Mouse (Mus musculus) mouse embryonic stem cell (cell line): ENCODE measurements around the gene Edem2.

Source experiments
- in situ Hi-C, 2 experiments: fragments of 300-500 bp; cut with MboI; formaldehyde crosslinking; loops; 1 replicate in 1 of 2; 3 replicates in 1 of 2; pipeline ENCODE4 v1.14.3; 2019 to 2020; ENCODE audit warnings: low sequenced_read_pairs in 2 of 2, low pct_unique_long_range_greater_than_20kb in 1 of 2, mixed read lengths in 1 of 2; ENCODE audit not compliant: unreplicated experiment in 1 of 2

Gene Edem2

GRCm38 (mm10) chr2:155729158-155729645 lies at the start of gene Edem2:
Gene Edem2, minus strand, starts transcription at chr2:155729475.
- in situ Hi-C loops = no loop called here

GRCm38 (mm10) chr2:155779066-155779465 lies 49.8 kb upstream of the Edem2 start:
- in situ Hi-C loops = no loop called here

- in situ Hi-C loops = no loop called here
These were observed 48.7 kb upstream of the Edem2 start for GRCm38 (mm10) chr2:155778004-155778403.

GRCm38 (mm10) chr2:155777688-155777985 lies 48.4 kb upstream of the Edem2 start:
- in situ Hi-C loops = no loop called here

- in situ Hi-C loops = no loop called here
These were observed 47.8 kb upstream of the Edem2 start for GRCm38 (mm10) chr2:155776824-155777687.

DNA sequence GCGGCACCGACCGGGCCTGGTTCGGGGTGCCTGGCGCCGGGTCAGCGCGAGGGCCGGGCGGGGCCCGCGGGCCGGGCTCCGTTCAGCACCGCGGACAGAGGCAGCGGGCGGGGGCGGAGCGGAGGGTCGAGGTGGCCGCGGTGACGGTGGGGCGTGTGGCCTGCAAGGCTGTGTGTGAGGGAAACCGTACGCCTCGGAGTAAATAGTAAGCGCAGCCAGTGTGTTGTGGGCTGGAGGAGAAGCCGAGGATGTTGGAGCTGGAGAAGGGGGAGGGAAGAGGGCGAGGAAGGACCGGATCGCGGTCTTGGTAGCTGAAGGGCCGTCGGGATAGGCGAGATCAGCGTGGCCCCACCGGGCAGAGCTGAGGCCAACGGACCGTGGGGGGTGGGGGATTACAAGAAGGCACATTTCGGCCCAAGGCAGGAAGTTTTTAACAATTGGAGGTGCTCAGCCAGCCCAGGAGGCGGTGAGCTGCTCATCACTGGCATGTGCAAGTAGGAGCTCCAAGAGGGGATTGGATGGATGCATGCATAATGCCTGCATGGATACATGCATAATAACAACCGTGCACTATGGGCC lies 46.5 kb upstream of the Edem2 start:
- in situ Hi-C loops = no loop called here

- in situ Hi-C loops = loop anchor here in 1 of 2 experiments (25.0 kb wide), 1 partner anchor 113 kb away; no protein-coding TSS in a partner anchor
These were observed 45.8 kb upstream of the Edem2 start, which contains the start of gene Mmp24 for GRCm38 (mm10) chr2:155774927-155775684. Gene Mmp24, plus strand, starts transcription at chr2:155775342.

DNA sequence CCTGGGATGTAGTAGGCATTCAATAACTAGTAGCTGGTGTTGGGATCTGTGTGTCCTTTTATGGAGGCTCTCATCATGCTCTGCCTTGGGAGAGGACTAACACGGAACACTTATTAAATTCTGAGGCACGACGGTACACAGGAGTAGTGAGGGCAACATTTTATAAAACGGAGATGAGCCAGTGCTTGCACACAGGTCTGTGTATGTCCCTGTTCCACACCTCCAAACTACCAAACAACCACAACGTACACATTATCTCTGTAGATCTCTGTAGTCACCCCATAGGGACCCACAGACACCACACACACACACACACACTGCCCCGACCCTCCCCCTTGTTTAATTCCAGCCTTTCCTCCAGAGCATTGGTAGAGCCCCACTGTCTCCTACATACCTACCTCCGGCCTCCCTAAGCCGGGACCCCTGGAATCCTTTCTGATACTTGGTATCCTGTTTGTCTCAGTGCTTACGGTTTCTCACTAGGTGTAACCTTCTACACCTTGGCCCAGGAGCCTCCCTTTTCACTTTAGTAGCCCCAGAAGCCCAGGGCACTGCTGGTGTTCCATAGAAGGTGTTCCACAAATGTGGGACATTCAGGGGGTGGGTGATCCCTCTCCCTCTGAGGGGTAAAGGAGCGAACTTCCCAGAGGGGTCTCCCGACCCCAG lies 45.1 kb upstream of the Edem2 start:
- in situ Hi-C loops = loop anchor here in 1 of 2 experiments (25.0 kb wide), 1 partner anchor 112 kb away; no protein-coding TSS in a partner anchor

DNA sequence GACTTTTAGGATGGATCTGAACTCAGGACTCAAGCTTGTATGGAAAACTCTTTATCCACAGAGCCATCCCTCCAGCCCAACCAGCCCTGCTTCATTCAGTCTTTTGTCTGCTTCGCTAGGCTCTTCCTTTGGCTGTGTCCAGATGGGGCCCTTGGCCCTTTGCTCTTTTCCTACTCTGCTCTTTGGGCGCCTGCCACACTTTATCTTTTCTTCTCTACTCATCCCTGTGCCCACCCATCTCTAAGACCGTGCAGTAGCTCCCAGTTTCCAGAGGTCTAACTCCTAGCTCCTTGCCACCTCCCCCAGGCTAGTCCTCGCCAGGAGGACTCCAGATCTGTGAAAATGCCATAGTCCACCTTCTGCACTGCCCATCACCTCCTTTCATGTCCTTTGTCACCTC lies 44.4 kb upstream of the Edem2 start:
- in situ Hi-C loops = loop anchor here in 1 of 2 experiments (25.0 kb wide), 1 partner anchor 111 kb away; no protein-coding TSS in a partner anchor

DNA sequence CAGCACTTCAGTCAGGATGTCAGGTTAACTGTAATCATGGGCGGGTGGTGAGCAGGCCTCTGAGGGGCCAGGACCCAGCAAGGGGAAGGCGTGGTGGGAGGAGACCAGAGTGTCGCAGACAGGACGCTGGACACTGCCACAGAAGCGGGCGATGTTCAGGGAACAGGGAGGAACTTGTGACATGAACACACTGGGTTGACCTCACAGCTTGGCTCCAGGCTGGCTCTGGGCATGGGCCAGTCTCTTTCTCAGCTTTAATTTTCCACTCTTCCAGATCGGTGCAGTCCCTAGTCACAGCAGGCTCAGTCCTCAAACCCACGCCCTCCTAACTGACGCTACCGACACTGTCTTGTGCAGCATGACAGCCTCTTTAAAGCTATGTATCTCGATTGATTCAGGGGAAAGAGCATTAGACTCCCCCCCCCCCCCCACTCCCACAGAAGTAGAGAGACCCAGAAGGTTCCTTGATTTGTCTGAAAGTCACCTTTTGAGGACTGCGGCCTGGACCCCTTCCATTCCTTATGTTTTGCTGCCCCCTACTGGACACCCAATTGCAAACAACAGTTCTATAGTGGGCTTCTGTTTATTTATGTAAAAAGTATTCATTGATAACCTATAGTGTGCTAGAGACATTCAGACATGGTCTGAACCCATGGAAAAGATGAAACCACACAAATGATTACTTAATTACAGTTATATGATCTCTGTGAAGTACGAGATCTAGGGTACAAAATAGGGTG lies 35.6 kb upstream of the Edem2 start:
- in situ Hi-C loops = loop anchor here in 1 of 2 experiments (25.0 kb wide), 1 partner anchor 103 kb away; no protein-coding TSS in a partner anchor

DNA sequence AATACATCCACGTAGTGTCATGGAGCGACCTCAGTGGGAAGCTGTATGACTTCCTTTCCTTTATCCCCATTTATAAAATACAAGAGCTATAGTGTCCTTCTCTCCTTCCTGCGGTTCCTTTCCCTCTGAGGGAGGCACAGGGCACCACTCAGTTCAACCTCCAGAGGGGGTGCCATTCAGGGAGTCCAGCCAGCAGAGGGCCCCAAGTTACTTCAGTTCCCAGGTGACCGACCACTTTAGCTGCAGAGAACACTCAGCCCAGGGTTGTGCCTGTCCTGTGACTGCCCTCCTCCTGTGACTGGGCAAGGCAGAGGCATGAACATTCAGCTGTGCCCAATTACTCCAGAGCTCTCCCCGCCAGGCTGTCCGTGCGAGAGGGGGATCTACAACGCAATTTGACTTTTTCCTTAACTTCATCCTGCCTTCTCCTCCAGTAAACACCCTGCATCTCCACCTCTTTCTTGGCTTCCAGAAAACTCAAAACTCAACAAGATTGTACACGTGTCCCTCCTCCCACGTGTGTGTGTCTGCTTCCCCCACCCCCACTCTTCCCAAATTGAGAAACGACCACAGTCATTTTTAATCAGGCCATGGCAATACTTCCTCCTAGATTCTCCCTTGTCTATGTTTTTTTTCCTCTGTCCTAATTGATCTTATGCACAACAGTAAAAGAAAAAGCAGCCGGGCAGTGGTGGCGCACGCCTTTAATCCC lies 27.7 kb upstream of the Edem2 start:
- in situ Hi-C loops = loop anchor here (5.0 to 25.0 kb wide), 4 partner anchors 72 to 242 kb away; partner anchors contain the start of genes Acss2 (in 2 of the 2) and Ggt7 (in 2 of the 2)

GRCm38 (mm10) chr2:155755746-155756145 lies 26.5 kb upstream of the Edem2 start:
- in situ Hi-C loops = loop anchor here (5.0 to 25.0 kb wide), 4 partner anchors 71 to 241 kb away; partner anchors contain the start of genes Acss2 (in 2 of the 2) and Ggt7 (in 2 of the 2)

DNA sequence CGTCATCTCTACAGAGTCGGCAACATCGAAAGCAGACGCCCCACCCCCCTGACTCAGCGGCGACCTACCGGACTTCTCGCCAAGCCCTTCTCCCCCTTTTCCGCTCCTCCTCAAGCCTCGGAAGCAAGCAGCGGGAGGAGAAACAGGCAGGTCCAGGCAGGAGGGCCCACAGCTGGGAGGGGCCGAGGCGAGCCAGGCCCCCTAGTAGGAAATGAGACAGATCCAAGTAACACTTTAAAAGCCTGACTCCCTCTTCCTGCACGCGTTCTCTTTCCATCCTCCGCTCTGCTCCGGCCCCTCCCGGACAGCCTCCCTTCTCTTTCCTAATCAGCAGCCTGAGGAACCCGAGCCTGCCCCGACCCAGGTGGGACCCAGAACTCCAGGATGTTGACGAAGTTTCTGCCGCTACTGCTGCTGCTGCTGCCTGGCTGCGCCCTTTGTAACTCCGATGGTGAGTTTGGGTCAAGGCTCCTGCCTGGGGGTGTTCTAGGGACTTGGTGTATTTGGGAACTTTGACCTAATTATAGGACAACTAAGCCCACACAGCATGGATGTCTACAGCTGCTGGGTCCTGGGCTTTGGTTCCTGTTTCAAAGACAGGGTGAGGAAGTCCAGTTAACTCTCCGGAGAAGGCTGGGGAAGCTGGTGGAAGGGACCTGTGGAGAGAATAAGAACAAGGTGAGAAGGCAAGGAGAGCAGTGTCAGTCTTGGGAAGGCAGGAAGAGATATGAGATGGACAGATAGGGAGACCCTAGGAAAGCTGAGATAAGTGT lies 21.9 kb upstream of the Edem2 start, which contains the start of gene Procr:
Gene Procr (plus strand): TSS at position 104 of the 773 bp plus-strand sequence.
- in situ Hi-C loops = loop anchor here (10.0 to 25.0 kb wide), 3 partner anchors 66 to 236 kb away; partner anchors contain the start of genes Acss2 (in 2 of the 2) and Ggt7 (in 2 of the 2)

DNA sequence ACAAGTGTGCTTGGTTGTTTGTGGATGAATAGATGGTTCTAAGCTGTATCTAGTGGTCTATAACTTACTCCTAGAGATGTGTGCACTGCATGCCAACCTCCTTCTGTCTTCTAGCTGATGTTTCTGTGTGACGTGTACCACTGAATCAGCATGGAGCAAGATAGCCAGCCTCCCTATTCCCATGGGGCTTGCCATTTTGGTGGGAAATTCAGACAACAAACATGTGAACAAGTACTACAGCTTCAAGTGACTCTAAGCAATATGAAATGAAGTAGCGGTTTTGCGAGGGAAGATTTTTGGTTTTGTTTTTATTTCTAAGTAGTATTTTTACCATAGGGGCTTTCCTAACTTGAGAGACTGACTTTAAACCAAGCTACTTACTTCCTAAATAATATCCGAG lies 20.1 kb upstream of the Edem2 start:
- in situ Hi-C loops = no loop called here

GRCm38 (mm10) chr2:155745487-155745886 lies 16.2 kb upstream of the Edem2 start:
- in situ Hi-C loops = no loop called here

- in situ Hi-C loops = no loop called here
These were observed 14.1 kb upstream of the Edem2 start for GRCm38 (mm10) chr2:155743351-155743750.
